Comparison of ENCODE assay signal across 20 mouse cellular contexts in genomic region chr5:136082345-136082744, GRCm38 (mm10). TPM values are rescaled to one million over a fixed set of nuclear protein-coding genes. Genes with fewer than 3 reads are reported as not detected.
DNase-seq lines count a peak whose midpoint lies in the region; ATAC-seq and TF ChIP-seq lines count a peak whose summit lies in the region.
"Had no signal": no experiment of that assay in that cellular context is flagged by ENCODE, and none has a peak within 500 bp of the region (broad histone marks: within the 10 kb centered on the region; RNA-seq: fewer than 3 reads in every experiment).

No protein-coding gene starts in this region.

- peaks cover 18% of the 10 kb centered on the region for H3K9me3 ChIP-seq in E14TG2a.4 (ENCODE audit: low read length)
- H3K9me3 ChIP-seq: limb, embryonic 10.5 days had no signal

- H3K4me3 ChIP-seq in layer of hippocampus, adult 2 months = no peak overlapping the region
- H3K4me3 ChIP-seq in E14TG2a.4 (replicated peaks; ENCODE audit: low read length) = no peak overlapping the region
- H3K4me3 ChIP-seq: limb, embryonic 10.5 days had no signal

- no peak overlapping the region for H3K27ac ChIP-seq in layer of hippocampus, adult 2 months
- H3K27ac ChIP-seq: limb, embryonic 10.5 days had no signal

- no peak for DNase-seq in layer of hippocampus, adult 2 months (ENCODE audit: low spot score in 2 of 2)
- no peak for DNase-seq in layer of hippocampus, adult 9-11 months
- DNase-seq in A20 (ENCODE audit: low read depth, low spot score) = peak; percentile 47
- no peak for DNase-seq in brain, embryonic 14.5 days (ENCODE audit: low read depth)
- DNase-seq in adrenal gland, postnatal 14 days = no peak
- DNase-seq: adrenal gland, postnatal 36 days; cerebellum, postnatal 36 days; heart, adult 11 months; kidney, postnatal 25 days; retina, postnatal 1 day had no signal

- peaks cover 72% of the 10 kb centered on the region for H3K4me1 ChIP-seq in E14TG2a.4 (replicated peaks; ENCODE audit: low read depth, low read length)

- no peak for ATAC-seq in cerebellum, adult (ENCODE audit: insufficient number of reproducible peaks, low FRiP score, low TSS enrichment)
- ATAC-seq: hindbrain, embryonic 16.5 days had no signal

- no peaks in the 10 kb centered on the region for H3K36me3 ChIP-seq in E14TG2a.4 (ENCODE audit: insufficient read depth, low read length)
- H3K36me3 ChIP-seq: limb, embryonic 10.5 days had no signal

- peaks cover 9% of the 10 kb centered on the region for H3K27me3 ChIP-seq in E14TG2a.4 (ENCODE audit: insufficient read depth, low read length)

- TF ChIP-seq CTCF in layer of hippocampus, adult 2 months (conservative IDR thresholded peaks at IDR 0.05) = peak; percentile 57
- peak; percentile 96 for TF ChIP-seq CTCF in E14TG2a.4 (conservative IDR thresholded peaks at IDR 0.05; ENCODE audit: low read length)
- TF ChIP-seq CTCF in brain, embryonic 14.5 days (IDR thresholded peaks at IDR 0.05; ENCODE audit: borderline replicate concordance, extremely low read depth, insufficient read depth, insufficient read length) = peak; percentile 11; the same call in 1 of the 2 replicates

- no peak for TF ChIP-seq POLR2A in brain, embryonic 14.5 days (IDR thresholded peaks at IDR 0.05; ENCODE audit: borderline replicate concordance, extremely low read depth, insufficient read depth, insufficient read length, poor library complexity, severe bottlenecking)

RNA-seq across cellular contexts. Expression of gene Rasa4, which starts 1.4 kb away (rescaled TPM):
- total RNA-seq in layer of hippocampus, adult 2 months (2021) = 1 to 10 TPM; 2.9 to 4.2 TPM
- polyA plus RNA-seq in brain, embryonic 14.5 days (2012; rRNA removed) = 9.5 and 18.1 TPM in 2 replicates
- total RNA-seq in adrenal gland, postnatal 14 days (2021) = 9.1 and 13.8 TPM in 2 replicates

RNA-seq across cellular contexts. Expression of gene Upk3bl, which starts 28.1 kb away (rescaled TPM):
- not detected for total RNA-seq in layer of hippocampus, adult 2 months (2021)
- 0.26 and 0.40 TPM in 2 replicates for polyA plus RNA-seq in brain, embryonic 14.5 days (2012; rRNA removed)
- not detected in 2 replicates for total RNA-seq in adrenal gland, postnatal 14 days (2021)
- total RNA-seq: adrenal gland, postnatal 36 days; layer of hippocampus, postnatal 25 days; megakaryocyte, adult 5-6 weeks had no signal
- polyA plus RNA-seq: heart, postnatal 0 days; hindbrain, embryonic 16.5 days; liver, embryonic 16.5 days; neural tube, embryonic 14.5 days had no signal

RNA-seq across cellular contexts. Expression of gene Polr2j, which starts 34.1 kb away (rescaled TPM):
- 10 to 100 TPM; 67.6 to 77.3 TPM for total RNA-seq in layer of hippocampus, adult 2 months (2021)
- polyA plus RNA-seq in brain, embryonic 14.5 days (2012; rRNA removed) = 144 and 199 TPM in 2 replicates
- 82.7 and 86.4 TPM in 2 replicates for total RNA-seq in adrenal gland, postnatal 14 days (2021)

RNA-seq across cellular contexts. Expression of gene Upk3b, which starts 44.0 kb away (rescaled TPM):
- not detected for total RNA-seq in layer of hippocampus, adult 2 months (2021)
- polyA plus RNA-seq in brain, embryonic 14.5 days (2012; rRNA removed) = 0.06 and 0.11 TPM in 2 replicates
- 8.2 and 11.7 TPM in 2 replicates for total RNA-seq in adrenal gland, postnatal 14 days (2021)
- total RNA-seq: layer of hippocampus, postnatal 25 days; megakaryocyte, adult 5-6 weeks had no signal
- polyA plus RNA-seq: frontal cortex, adult 2 months; neural tube, embryonic 14.5 days had no signal

RNA-seq across cellular contexts. Expression of gene Lrwd1, which starts 53.5 kb away (rescaled TPM):
- total RNA-seq in layer of hippocampus, adult 2 months (2021) = 10 to 100 TPM; 15.7 to 16.9 TPM
- 45.7 and 69.0 TPM in 2 replicates for polyA plus RNA-seq in brain, embryonic 14.5 days (2012; rRNA removed)
- 11.2 and 15.5 TPM in 2 replicates for total RNA-seq in adrenal gland, postnatal 14 days (2021)

Comparison
In these comparisons a context has a peak if more than half of its experiments do, and no peak if none do; other contexts are left out.
1. CTCF ChIP-seq: peak in every context shown above with its lines; median percentile 96 in E14TG2a.4; 57 in layer of hippocampus, adult 2 months; 11 in brain, embryonic 14.5 days.